Mouse (Mus musculus) left cerebral cortex, adult 18-20 months (tissue): Measurements from ENCODE around the gene Spdye4a. TPM values are rescaled to one million over a fixed set of nuclear protein-coding genes. Genes with fewer than 3 reads are reported as not detected.
"Not testable (repeated sequence)": the region's sequence is repeated elsewhere in the genome, so short reads cannot be mapped to it uniquely, and the experiment has no call there.

ENCODE experiments used
- DNase-seq, 2 experiments: peaks; one replicate each; pipeline ENCODE4 v3.0.0; 2021 to 2022; ENCODE audit warnings: low spot score in 2 of 2, mixed read lengths in 1 of 2
- total RNA-seq, 2 experiments: library from RNA; stranded (reverse); gene quantifications; 2 replicates each; pipeline ENCODE4 v1.2.3; 2021

Spdye4a gene
- total RNA-seq, 2 experiments from 2014 or later, result not detected

DNA sequence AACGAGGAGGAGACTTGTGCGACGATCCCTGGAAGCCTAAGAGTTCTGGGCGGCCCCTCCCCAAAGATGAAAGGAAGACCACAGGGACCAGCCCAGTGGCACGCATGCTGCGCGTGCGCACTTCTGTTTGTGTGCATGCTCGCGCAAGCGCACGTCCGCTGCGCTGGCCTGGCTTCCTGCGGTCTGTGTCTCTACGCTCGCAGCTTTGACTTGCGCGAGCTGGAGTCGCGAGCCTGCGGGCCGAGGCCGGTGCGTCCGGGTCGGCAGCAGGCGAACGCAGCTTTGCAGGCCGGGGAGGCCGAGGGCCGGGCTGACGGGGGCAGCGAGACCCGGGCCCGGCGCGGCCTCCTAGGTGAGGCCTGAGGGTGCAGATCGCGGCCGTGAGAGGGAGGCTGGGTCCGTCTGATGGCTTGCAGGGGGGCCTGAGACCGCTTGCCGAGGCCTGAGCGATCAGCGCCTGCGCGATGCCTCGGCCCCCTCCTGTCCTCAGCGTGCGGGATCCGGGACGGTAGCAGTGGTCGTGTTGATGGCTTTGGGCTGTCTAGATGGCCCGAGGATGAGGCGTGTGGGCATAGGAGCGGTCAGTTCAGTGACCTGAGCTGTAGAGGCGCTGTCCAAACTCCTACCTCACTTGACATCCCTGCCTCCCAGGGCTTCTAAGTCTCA, 8.5 kb upstream of the Spdye4a start, which contains the start of gene Zfp12:
Gene Zfp12, plus strand, starts transcription at position 136 of the 666 bp plus-strand sequence.
- peak; percentile 91 to 98 for DNase-seq

DNA sequence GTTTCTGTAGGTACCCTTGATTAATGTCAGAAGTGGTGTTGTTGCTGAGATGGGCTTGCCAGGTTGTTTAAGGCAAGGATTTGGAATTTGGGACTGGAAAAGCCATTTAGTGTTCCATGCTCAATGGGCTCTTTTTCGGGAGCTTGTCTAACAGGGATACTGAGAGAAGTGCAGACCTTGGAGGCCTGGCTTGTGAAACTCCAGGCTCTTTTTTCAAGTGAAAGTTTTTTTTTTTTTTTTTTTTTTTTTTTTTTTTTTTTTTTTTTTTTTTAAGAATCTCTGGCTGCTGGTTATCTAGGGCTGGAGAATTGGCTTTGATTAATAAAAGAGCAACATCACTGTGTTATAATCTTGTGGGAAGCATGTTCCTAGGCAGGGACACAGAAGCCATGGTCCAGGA, 4.4 kb downstream of the Spdye4a start:
- no peak for DNase-seq

- DNase-seq, result no peak
Measured at GRCm38 (mm10) chr5:143220996-143221395, 5.7 kb downstream of the Spdye4a start.

GRCm38 (mm10) chr5:143213832-143214231, 12.9 kb downstream of the Spdye4a start:
- DNase-seq, result no peak

DNA sequence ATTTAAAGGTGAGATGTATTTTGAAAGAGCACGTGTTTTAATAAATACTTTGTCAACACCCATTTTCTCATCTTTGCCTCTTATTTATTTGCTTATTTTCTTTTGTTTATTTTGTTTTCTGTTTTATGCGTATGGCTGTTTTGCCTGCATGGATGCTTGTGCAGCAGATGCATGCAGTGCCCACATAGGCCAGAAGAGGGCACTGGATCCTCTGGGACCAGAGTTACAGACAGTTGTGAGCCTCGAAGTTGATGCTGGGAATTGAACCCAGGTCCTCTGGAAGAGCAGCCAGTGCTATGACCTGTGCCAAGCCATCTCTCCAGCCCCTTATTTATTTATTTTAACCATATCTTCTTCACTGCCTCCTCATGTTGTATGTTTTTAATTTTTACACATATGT, 21.7 kb downstream of the Spdye4a start:
- no peak for DNase-seq

- DNase-seq, result no peak
Measured at GRCm38 (mm10) chr5:143196506-143196905, 30.2 kb downstream of the Spdye4a start.

DNA sequence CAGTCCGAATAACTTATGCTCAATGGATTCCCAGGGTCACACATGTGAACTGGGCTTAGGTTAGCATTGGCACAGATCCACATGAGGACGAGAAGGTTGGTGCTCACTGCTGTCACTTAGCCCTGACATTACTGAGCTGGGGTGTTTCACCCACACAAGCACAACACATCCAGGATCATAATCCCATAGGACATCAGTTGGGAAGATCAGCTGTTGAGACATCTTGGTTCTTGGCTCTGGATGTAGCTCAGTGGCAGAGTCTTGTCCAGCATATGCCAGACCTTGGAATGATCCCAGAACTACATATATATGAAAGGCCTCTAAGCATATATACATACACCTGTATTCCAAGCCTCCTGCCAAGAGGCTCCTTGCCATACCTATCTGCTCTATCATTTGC, 31.5 kb downstream of the Spdye4a start:
- DNase-seq, result no peak

DNA sequence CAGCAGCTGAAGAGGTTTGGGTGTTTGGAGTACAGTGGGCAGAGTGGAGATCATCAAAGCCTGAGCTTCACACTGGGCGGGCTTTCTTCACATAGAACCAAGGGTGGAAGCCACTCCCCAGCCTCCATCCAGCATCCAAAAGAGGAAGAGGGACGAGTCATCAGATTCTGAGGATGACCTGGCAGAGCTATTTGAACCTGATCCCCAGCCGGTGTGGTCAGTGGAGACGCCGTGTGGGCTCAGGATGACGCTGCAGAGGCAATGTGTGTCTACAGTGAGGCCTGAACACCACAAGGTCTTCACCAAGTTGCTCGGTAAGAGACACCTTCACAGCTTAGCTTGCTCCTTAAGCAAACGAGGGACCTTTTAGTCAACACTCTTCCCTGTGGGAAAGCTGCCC, 31.9 kb downstream of the Spdye4a start:
- DNase-seq, result not testable (repeated sequence)

DNA sequence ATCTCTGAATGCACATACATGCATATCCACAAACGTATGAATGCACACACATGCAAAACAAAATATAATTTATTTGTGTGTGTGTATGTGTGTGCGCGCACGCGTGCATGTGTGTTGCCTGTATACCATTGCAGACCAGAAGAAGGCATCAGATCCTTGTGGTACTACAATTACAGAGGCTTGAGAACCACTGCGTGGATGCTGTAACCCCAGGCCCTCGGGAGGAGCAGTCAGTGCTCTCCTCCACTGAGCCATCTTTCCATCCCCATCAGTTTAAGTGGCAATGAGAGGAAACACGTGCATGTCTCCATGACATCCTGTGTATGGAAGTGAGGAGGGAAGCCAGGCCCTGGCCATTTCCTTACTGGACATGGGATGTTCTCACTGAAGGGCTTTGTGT, 33.9 kb downstream of the Spdye4a start:
- no peak for DNase-seq

DNA sequence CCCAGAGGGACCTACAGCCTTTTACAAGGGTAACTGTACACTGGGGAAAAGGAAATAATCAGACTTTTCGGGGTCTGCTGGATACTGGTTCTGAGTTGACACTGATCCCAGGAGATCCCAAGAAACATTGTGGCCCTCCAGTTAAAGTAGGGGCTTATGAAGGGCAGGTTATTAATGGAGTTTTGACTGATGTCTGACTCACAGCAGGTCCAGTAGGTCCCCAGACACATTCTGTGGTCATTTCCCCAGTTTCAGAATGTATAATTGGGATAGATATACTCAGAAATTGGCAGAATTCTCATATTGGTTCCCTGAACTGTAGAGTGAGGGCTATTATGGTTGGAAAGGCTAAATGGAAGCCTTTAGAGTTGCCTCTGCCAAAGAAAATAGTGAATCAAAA, 38.7 kb downstream of the Spdye4a start:
- not testable (repeated sequence) for DNase-seq

DNA sequence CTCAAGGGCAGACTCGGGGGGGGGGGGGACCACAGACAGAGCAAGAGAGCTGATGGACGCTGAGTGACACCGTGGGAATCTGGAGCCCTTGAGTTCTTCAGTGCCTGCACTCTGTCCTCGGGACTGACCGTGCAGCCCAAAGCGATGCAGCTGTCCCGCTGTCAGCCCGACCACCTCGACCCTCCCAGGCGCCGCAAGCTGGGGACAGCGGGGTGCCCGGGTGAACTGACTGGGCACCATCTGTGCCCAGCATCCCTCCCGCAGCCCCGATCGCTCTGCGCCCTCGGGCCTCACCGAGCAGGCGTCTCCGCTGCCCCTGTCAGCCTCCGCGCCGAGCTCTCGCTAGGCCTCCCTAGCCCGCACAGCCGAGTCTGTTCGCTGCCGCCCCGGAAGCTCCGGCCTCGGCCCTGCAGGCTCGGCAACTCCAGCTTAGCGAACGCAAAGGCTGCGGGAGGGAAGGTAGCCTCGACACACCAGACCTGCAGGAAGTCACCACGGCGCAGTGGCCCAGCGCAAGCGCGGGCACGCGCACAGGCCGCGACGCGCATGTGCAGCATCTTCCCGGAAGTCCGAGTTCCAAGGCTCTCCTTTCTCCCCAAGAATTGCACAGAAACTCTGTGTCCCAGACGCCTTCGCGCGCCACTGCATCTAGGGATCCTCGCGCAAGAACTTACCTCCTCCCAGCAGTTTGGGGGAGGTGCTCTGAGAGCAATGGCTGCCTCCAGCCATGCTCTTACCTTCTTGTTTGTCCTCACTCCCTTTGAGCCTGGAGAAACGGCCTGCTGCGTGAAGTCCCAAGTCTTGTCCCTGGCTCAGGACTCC, 46.2 kb downstream of the Spdye4a start, which contains the start of the genes Rbak and Spdye4b:
Gene Rbak, minus strand, starts transcription at position 521 of the 822 bp plus-strand sequence.
Gene Spdye4b, plus strand, starts transcription at position 763 of the 822 bp plus-strand sequence.
- peak; percentile 94 to 96 for DNase-seq

DNA sequence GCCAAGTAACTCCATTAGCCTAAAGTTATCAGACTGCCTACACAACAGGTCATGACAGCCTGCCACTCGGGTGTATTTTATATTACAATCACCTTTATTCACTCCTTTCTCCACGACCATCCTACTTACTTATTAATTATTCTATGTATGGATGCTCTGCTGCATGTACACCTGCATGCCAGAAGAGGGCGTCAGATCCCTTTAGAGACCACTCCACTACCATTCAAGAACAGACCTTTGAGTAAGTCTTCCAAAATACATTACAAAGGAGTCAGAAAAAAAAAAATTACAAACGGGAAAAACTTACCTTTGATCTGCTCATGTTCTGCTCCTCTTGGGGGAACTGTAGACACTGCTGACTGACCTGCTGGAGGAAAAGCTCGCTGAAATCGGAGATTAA, 47.5 kb downstream of the Spdye4a start:
- no peak for DNase-seq

- no peak for DNase-seq
Measured at GRCm38 (mm10) chr5:143177541-143178200, 49.0 kb downstream of the Spdye4a start.

GRCm38 (mm10) chr5:143175970-143176369, 50.7 kb downstream of the Spdye4a start:
- DNase-seq, result no peak

Other genes with a start within 250 kb of the Spdye4a start
- 10 to 100 TPM; 45.1 to 45.2 TPM for gene Rnf216, start 113.9 kb downstream of the Spdye4a start, total RNA-seq
- under 1 TPM; 0.07 to 0.23 TPM for gene Olfr718-ps1, start 79.3 kb downstream of the Spdye4a start, total RNA-seq
- 10 to 100 TPM; 11.8 to 13.6 TPM for gene Rbak, start 46.1 kb downstream of the Spdye4a start, total RNA-seq
- gene Spdye4b, start 45.9 kb downstream of the Spdye4a start, total RNA-seq, result not detected
- 10 to 100 TPM; 32.1 to 34.7 TPM for gene Zfp12, start 8.3 kb upstream of the Spdye4a start, total RNA-seq
- 10 to 100 TPM; 22.3 to 25.3 TPM for gene Zfp316, start 43.1 kb upstream of the Spdye4a start, total RNA-seq
- 1 to 10 TPM; 4.1 to 4.4 TPM for gene Zfp853, start 66.7 kb upstream of the Spdye4a start, total RNA-seq
- gene E130309D02Rik, start 88.5 kb upstream of the Spdye4a start, total RNA-seq, result 10 to 100 TPM; 25.4 to 27.7 TPM
- 10 to 100 TPM; 37.1 to 41.7 TPM for gene Zdhhc4, start 102.4 kb upstream of the Spdye4a start, total RNA-seq
- 1 to 10 TPM; 3.9 to 4.0 TPM for gene Grid2ip, start 130.4 kb upstream of the Spdye4a start, total RNA-seq
- 10 to 100 TPM; 37.4 to 39.9 TPM for gene Kdelr2, start 176.9 kb upstream of the Spdye4a start, total RNA-seq
- 10 to 100 TPM; 31.9 to 33.1 TPM for gene Daglb, start 237.7 kb upstream of the Spdye4a start, total RNA-seq